Mouse (Mus musculus): ENCODE results near the gene Abcc3. TPM values are rescaled to one million over a fixed set of nuclear protein-coding genes. Genes with fewer than 3 reads are reported as not detected.
"Not testable (repeated sequence)": the region's sequence is repeated elsewhere in the genome, so short reads cannot be mapped to it uniquely, and the experiment has no call there.

The Abcc3 gene
- total RNA-seq, 2 experiments from 2014 or later: 3.7 to 6.5 TPM

DNA sequence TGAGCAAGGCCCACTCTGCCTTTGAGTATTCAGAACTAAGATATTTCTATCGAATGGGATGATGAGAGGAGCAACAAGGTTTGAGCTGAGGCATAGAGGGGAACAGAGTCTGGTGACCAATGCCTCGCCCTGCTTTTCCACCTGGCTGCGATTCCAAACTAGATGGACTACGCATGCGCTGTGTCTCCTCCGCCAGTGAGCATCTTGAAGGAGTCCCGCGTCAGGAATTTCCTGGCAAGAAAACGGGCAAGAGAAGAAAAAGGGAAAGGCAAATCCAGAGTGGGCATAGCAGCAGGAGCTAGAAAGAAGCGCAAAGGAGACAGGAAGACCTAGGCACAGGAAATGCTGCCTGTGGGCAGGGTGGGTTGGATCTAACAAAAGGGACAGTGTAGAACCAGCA is 11.0 kb upstream of the Abcc3 start:
- DNase-seq (ENCODE audit: low spot score in 2 of 2): no peak

GRCm38 (mm10) chr11:94402731-94403130 is 9.9 kb upstream of the Abcc3 start:
- DNase-seq (ENCODE audit: low spot score in 2 of 2): no peak

DNA sequence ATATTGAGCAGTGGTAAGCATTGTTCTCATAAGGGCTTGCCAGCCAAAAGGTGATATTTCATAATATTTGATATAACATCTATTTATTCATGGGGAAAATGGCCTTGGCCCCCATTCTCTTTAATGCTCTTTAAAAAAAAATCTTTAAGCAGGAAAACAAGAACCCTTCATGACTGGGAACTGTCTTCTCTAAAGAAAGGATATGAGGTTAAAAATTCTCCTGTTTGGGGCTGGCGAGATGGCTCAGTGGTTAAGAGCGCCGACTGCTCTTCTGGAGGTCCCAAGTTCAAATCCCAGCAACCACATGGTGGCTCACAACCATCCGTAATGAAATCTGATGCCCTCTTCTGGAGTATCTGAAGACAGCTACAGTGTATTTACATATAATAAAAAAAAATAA is 9.2 kb upstream of the Abcc3 start:
- not testable (repeated sequence) for DNase-seq (ENCODE audit: low spot score in 2 of 2)

DNA sequence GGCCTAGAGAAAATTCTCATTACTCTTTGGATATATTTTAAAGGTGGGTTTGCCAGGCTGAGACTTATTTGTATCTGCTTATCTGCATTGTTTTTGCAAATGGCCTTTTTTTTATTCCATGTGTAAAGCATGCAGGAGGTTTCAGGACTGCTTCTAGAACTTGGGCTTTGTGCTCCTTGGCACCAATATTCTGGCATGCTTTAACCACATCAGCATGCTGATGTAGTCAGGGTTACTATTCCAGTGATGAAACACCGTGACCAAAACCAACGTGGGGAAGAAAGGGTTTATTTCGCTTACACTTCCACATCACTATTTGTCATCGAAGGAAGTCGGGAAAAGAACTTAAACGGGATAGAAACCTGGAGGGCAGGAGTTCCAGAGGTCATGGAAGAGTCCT is 8.2 kb upstream of the Abcc3 start:
- no peak for DNase-seq (ENCODE audit: low spot score in 2 of 2)

GRCm38 (mm10) chr11:94394107-94394506 is 1.3 kb upstream of the Abcc3 start:
- no peak for DNase-seq (ENCODE audit: low spot score in 2 of 2)

DNA sequence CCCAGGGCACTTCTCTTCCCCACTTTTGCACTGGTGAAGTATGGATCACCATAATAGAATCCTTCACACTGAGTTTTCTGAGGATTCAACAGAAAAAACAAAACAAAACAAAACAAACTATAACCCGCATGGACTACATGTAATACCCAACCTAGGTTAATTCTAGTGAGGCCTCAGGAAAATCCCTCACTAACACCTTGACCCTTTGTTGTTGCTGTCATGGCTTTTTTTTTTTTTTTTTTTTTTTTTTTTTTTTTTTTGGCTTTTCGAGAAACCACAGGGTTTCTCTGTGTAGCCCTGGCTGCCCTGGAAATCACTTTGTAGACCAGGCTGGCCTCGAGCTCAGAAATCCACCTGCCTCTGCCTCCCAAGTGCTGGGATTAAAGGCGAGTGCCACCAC is 693 bp upstream of the Abcc3 start:
- not testable (repeated sequence) for DNase-seq (ENCODE audit: low spot score in 2 of 2)

GRCm38 (mm10) chr11:94391661-94392060 is 1.1 kb downstream of the Abcc3 start:
- no peak for DNase-seq (ENCODE audit: low spot score in 2 of 2)

DNA sequence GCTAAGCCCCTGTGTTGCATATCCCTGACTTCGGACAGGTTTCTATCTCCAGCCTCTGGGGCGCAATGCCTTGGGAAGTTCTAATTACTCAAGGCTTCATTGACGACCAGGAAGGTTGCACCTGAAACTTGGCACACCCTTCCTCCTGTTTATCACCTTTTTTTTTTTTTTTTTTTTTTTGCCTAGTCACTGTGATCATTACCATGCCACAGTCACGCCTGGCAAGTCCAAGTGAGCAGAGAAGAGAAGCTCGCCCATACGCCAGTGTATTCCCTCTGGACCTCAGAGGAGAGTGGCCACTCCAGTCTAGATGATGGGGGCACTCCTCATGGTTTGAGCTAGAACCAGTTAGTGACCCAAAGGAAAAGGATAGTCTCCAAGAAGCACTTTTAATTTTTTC is 2.0 kb downstream of the Abcc3 start:
- no peak for DNase-seq (ENCODE audit: low spot score in 2 of 2)

- DNase-seq (ENCODE audit: low spot score in 2 of 2): no peak
Observed at GRCm38 (mm10) chr11:94389724-94390396, 2.9 kb downstream of the Abcc3 start.

GRCm38 (mm10) chr11:94389021-94389420 is 3.8 kb downstream of the Abcc3 start:
- DNase-seq (ENCODE audit: low spot score in 2 of 2): no peak

- no peak for DNase-seq (ENCODE audit: low spot score in 2 of 2)
Observed at GRCm38 (mm10) chr11:94387756-94388155, 5.0 kb downstream of the Abcc3 start.

DNA sequence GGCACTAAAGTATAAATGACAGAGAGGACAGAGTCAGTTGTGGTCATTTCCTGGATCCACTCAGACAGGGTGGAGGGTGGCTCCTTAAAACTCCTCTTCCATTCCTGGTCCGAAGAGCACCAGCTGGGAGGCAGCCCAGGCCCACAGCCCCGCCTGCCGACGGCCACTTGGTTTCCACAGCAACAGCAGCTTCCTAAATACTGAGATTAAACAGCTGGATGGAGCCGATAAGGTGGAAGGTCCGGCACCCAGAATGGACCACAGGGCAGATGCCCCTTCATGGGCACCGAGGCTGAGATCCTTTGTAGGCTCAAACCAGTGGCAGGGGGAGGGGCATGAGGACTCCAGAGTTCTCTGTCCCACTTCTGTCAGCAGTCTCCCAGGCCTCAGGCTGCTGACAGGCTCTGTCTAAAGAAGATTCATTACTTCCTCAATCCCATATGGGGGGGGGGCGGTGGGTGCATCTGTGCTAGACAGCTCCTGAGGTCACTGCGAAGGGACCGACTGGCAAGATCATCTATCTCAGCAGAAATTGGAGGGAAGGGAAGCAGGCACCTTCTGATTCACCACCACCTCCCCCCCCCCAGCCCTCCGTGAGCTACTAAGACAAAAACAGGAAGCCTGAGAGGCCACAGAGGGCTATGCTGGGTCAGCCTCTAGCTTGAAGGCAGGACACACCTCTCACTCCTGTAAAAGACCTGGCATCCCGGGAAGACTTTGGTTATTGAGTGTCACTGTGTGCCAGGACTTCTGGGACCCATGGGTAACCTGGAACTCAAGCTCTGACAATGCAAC is 6.6 kb downstream of the Abcc3 start:
- DNase-seq (ENCODE audit: low spot score in 2 of 2): peak; percentile 14 to 32

GRCm38 (mm10) chr11:94379736-94380135 is 13.1 kb downstream of the Abcc3 start:
- DNase-seq (ENCODE audit: low spot score in 2 of 2): no peak

- DNase-seq (ENCODE audit: low spot score in 2 of 2): no peak
Observed at GRCm38 (mm10) chr11:94379061-94379460, 13.7 kb downstream of the Abcc3 start.

DNA sequence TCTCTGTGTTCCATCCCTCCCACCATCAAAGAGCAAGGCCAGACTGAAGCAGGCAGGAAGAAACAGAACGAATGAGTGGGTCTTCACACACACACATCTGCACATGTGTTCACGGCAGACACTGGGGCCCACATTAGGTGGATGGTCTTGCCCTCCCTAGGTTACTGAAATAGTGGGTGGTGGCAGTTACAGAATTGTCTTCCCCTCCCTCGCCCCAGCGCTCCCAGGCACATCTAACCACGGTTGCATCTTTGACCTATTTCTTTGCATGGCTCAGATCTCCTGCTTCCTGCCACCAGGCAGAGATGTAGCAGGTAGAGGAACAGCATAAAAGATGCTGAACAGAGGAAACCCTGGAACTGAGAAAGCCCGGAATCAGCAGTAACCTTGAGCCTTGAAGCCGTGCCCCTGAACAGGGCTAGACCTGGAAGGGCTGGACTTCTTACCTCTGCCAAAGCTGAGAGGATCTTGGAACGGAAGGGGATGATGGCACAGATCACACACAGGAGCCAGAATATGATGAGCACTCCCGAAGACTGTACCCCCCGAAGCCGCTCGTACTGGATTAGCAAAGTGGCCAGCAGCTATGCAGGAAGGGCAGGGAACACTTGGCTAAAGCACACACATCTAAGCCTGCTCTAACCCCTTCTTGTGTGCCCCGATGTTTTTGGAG is 18.4 kb downstream of the Abcc3 start:
- DNase-seq (ENCODE audit: low spot score in 2 of 2): no peak

- DNase-seq (ENCODE audit: low spot score in 2 of 2): no peak
Observed at GRCm38 (mm10) chr11:94370809-94371208, 22.0 kb downstream of the Abcc3 start.

DNA sequence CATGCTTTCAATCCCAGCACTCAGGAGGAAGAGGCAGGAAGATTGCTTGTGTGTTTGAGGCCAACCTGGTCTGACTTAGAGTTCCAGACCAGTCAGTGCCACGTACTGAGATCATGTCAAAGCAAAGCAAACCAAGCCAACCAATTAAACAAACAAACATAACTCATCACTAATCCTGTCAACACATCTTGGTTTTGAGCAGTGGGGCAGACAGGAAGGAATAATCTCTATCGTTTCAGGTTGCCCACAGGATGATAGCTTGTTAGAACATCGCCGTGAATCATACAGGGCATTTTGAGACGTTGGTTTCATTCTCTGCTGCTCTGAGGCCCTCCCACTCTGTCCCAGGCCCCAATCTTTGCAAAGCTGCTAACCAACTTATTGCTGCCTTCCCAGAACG is 22.8 kb downstream of the Abcc3 start:
- no peak for DNase-seq (ENCODE audit: low spot score in 2 of 2)

DNA sequence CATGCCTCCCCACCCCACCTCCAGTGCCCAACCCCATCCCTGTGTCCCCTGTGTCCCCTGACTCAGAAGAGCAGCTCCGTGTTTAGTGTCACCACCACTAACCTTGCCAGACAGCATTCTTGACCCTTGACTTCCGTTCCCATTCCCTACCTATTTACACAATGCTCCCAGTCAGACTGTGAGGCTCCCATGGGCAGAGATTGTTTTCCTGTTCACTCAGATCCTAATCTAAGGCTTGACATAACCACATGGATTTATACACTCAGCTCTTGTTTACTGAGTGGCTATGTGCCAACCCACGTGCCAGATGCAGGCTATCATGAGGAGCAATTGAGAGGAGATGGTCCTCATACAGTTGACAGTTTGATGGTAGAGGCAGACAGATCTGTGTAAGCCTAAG is 27.5 kb downstream of the Abcc3 start:
- DNase-seq (ENCODE audit: low spot score in 2 of 2): no peak

- DNase-seq (ENCODE audit: low spot score in 2 of 2): no peak
Observed at GRCm38 (mm10) chr11:94363690-94364089, 29.1 kb downstream of the Abcc3 start.

- no peak for DNase-seq (ENCODE audit: low spot score in 2 of 2)
Observed at GRCm38 (mm10) chr11:94362101-94362500, 30.7 kb downstream of the Abcc3 start.

DNA sequence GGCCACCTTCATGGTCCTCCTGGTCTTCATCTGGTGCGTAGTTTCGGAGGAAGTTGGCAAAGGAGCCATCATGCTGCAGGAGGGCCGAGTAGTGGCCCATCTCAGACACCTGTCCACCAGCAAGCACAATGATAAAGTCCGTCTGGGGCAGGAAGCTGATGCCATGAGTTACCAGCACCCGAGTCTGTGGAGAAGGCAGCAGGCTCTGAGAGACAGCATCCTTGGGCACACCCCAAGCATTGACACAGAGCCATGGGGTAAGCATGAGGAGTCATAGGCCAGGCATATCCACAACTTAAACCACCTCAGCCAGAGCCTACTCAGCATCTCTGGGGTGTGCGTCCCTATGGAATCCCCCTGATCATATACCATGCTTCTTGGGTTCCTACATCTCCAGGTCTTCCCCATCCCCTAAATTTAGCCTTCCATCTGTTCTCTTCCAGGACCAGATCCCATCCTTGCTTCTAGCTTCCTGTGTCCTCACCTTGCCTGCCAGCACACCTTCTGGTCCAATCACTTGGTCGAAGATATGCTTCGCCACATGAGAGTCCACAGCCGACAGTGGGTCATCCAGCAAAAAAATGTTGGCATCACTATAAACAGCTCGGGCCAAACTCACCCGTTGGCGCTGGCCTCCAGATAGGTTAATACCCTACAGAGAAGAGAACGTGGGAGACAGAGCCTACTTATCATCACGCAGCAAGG is 31.5 kb downstream of the Abcc3 start:
- DNase-seq (ENCODE audit: low spot score in 2 of 2): no peak

DNA sequence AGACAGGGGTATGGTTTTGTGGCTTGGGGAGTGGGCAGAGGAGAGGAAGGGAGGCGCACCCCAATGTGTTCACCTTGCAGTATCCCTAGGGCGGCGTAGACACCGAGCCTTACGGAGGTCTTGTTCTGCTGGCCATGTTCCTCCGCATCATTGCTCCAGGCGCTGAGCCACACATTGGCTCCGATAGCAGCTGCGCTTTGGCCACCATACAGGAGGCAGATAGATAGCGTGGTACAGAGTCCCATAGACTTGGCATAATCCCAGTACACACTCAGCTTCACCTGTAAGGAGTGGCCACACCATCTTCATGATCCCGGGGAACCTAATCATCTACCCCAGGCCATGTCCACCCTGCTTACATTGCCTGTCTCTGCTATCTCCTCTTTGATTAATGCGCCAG is 33.6 kb downstream of the Abcc3 start:
- DNase-seq (ENCODE audit: low spot score in 2 of 2): no peak

All from adrenal gland, adult 18-20 months (tissue).